Mouse (Mus musculus) frontal cortex, postnatal 10 days (tissue): ENCODE measurements around the gene Gpatch2.

Experiments
- DNase-seq, 2 experiments: peaks; one replicate each; pipeline ENCODE4 v3.0.0; 2022; ENCODE audit warnings: low spot score in 2 of 2, mixed read lengths in 1 of 2

Gene Gpatch2

GRCm38 (mm10) chr1:187215181-187216116 lies at the start of gene Gpatch2, which contains the start of gene Spata17:
Gene Gpatch2, plus strand, starts transcription at chr1:187215508.
Gene Spata17, minus strand, starts transcription at chr1:187215465.
- DNase-seq = peak; percentile 37 to 71

- DNase-seq = no peak
Measured at GRCm38 (mm10) chr1:187169646-187170045, 45.7 kb upstream of the Gpatch2 start.

- no peak for DNase-seq
Measured at GRCm38 (mm10) chr1:187170361-187170760, 44.9 kb upstream of the Gpatch2 start.

- DNase-seq = no peak
Measured at GRCm38 (mm10) chr1:187175991-187176390, 39.3 kb upstream of the Gpatch2 start.

- no peak for DNase-seq
Measured at GRCm38 (mm10) chr1:187178546-187178945, 36.8 kb upstream of the Gpatch2 start.

- DNase-seq = no peak
Measured at GRCm38 (mm10) chr1:187205506-187205905, 9.8 kb upstream of the Gpatch2 start.

- DNase-seq = no peak
Measured at GRCm38 (mm10) chr1:187209496-187209895, 5.8 kb upstream of the Gpatch2 start.

GRCm38 (mm10) chr1:187210736-187211135 lies 4.6 kb upstream of the Gpatch2 start:
- DNase-seq = no peak

- DNase-seq = no peak
Measured at GRCm38 (mm10) chr1:187216620-187217410, 1.5 kb downstream of the Gpatch2 start.

GRCm38 (mm10) chr1:187220756-187221155 lies 5.4 kb downstream of the Gpatch2 start:
- no peak for DNase-seq

- no peak for DNase-seq
Measured at GRCm38 (mm10) chr1:187226328-187227025, 11.2 kb downstream of the Gpatch2 start.

- DNase-seq = no peak
Measured at GRCm38 (mm10) chr1:187228414-187229146, 13.3 kb downstream of the Gpatch2 start.

- no peak for DNase-seq
Measured at GRCm38 (mm10) chr1:187230255-187230654, 14.9 kb downstream of the Gpatch2 start.

GRCm38 (mm10) chr1:187232196-187232955 lies 17.1 kb downstream of the Gpatch2 start:
- DNase-seq = no peak

GRCm38 (mm10) chr1:187232996-187233615 lies 17.8 kb downstream of the Gpatch2 start:
- no peak for DNase-seq

GRCm38 (mm10) chr1:187235161-187235560 lies 19.9 kb downstream of the Gpatch2 start:
- DNase-seq = no peak

- no peak for DNase-seq
Measured at GRCm38 (mm10) chr1:187236296-187236695, 21.0 kb downstream of the Gpatch2 start.

- DNase-seq = no peak
Measured at GRCm38 (mm10) chr1:187238061-187238460, 22.8 kb downstream of the Gpatch2 start.

- DNase-seq = no peak
Measured at GRCm38 (mm10) chr1:187240304-187240703, 25.0 kb downstream of the Gpatch2 start.

GRCm38 (mm10) chr1:187241329-187241728 lies 26.0 kb downstream of the Gpatch2 start:
- DNase-seq = no peak
